Mouse (Mus musculus): ENCODE data around the gene Galnt3. TPM values are rescaled to one million over a fixed set of nuclear protein-coding genes. Genes with fewer than 3 reads are reported as not detected.

The Galnt3 gene
- total RNA-seq (2021), result 1 to 10 TPM in 1 of 2 experiments, not detected in 1; 2.0 TPM
- long read RNA-seq, experiment 1, partial matches to known transcripts, result 0 of 1 reads
- long read RNA-seq, experiment 1, other reads (novel, unspliced or antisense), result 1 of 1 reads
- long read RNA-seq, experiment 2, result 0 reads

DNA sequence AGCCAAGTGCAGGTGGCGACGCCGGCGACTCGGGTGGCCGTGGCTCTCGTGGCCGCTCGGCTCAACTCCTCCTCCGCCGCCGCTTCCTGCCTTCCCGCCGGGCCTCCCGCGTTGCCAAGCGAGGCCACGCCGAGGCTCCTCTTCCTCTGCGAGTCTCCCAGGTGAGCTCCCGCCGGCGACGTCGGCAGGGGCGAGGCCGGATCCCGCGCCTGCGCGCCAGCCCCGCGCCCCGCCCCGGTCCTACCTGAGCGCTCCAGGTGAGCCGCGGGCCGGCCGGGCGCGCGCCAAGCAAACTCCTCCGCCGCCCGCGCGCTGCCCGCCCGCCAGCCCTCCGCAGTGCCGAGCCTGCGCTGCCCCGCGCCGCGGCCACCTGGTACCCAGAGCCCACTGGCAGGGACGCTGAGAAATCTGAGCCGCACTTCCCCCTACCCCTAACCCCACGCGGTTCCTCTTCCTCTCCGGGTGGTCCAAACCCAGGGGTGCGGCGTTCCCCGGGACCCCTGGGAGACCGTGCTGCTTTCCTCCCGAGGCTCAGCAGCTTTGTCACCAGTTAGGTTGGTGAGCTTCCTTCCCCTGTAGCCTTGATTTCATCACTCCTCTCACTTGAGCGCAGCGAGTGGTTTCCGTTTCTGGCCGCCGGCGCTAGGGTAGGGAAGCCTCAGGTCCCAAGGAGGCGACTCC, at the start of gene Galnt3:
Gene Galnt3 (minus strand): TSS at position 404 of the 681 bp plus-strand sequence.
- peak; percentile 10 for DNase-seq

DNA sequence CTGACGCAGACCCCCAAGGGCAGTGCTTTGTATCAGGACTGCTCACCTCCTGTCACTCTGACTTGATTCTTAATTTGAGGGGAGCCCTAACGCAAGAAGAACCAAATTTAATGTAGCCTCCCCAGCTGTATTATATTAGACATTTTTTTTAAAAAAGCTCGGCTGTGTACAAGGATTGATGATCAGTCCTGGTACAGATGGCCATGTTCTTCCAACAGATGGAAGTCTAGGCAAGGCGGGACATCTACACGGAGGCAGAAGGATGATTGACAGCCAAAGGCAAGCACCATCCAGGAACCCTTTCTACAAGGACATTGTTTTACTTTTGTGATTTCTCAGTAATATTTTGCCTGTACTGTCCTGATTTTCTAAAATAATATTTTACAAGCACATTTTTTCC, 48.3 kb upstream of the Galnt3 start:
- no peak for DNase-seq

DNA sequence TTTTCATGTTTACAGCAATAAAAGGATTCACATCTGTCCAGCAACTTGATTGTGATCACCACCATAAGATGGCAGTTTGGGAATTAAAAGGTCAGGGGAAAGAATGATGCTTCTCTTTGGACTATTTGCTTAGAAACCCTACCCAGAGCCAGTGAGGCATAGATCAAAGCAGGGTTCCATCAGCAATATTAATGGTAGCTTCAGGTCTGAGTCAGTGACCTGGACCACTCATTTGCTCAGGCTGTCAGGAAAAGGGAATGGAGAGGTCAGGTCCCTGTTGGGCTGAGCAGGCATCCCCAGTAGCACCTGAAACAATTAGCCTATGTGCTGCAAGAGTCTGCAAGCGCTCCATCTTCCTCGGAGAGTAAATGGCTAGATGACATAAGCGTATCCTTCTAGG, 46.8 kb upstream of the Galnt3 start:
- no peak for DNase-seq

DNA sequence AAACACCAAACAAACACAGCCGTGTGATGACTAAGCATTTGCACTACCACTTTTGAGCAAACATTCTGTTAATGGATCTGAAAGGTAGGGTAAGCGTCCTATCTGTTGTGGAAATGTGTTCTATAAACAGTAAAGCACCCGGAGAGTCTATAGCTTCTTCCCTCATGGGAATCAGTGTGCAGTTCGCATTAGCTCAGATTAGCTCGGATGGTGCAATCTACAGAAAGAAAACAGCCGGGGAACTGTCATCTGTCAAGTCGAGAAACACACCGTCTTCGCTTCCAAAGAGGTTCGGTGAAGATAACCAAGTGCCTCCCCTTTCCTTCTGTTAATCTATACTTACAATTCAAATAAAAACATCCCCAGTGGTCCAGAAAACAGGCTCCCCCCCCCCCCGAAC, 45.9 kb upstream of the Galnt3 start:
- DNase-seq, result no peak

DNA sequence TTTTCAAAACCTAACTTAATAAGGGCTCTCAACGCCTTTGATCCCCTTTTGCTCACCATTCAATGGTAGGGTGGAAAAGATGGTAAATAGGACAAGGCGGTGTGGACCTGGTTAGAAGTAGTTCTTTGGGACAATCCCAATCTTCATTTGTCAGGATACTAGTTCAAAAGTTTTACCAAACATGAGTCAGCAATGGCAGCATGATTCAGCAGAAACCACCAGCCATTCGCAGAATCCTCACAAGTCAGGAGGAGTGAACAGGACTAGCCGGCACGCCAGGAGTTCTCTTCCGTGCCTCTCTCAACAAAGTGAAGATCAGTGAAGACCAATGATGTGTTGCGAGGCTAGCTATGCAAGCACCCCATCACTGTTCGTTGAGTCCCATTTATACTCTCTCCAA, 40.2 kb upstream of the Galnt3 start:
- DNase-seq, result no peak

DNA sequence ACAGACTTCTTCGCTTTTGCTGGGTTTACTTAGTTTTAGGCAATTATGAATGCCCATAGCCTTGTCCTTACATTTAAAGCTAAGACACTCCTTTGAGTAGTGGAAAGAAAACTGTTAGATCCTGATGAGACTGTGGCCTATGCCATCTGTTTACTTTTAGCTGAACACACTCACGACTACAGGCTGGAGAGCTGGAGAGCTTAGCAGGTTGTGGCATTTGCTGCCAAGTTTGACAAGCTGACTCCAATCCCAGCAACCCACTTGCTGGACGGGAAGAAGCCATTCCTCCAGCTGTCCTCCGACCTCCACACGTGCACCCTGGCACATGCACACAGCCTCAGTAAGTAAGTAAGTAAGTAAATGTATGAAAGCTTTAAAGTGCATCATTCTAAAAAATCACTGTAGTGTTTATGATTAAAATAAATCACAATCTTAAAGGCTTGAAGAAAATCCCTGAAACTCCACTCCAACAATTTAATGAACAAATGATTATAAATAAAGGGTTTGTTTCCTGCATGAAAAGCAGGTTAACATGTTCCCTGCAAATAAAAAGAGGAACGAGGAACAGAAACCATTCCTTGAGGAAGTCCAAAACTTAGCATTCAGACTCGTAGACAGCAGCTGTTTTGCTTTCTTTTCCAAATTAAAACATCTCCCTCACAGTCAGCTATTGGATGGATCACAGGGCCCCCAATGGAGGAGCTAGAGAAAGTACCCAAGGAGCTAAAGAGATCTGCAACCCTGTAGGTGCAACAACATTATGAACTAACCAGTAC, 33.5 kb upstream of the Galnt3 start:
- DNase-seq, result no peak

DNA sequence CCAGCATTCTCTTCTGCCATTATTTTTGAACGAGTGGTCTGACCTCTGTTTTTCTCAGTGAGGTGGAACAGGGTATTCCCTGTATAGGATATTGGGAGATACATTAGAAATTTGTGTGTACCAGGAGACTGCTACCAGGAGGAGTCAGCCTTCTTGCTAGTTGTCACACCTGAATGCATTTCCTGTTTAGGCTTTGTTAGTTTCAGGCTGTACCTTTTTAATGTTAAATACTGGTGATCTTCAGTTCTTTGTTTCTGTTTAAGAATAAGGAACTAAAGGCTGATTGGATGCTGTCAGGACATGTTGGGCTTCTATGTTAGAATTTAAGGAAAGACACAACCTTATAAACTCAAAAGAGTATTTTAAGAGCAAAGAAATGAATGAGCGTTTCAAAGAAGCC, 26.6 kb upstream of the Galnt3 start:
- no peak for DNase-seq

DNA sequence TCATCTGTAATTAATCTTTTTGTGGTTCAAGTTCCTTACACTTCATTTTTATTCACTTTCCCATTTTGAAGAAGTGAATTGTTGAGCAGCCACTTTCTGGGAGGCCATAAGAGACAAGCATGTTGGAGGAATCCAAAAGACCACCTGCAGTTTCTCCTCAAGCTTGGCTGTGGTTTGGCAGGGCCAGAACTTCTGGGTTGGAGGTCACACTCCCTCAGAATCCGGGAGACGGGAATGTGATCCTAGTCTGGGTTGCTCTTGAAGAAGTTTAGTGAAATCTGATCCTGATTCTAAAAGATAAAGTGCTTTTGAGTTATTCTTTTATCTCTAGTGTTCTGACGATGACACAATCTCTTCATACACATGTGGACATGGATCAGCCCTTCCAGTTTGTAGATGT, 25.7 kb upstream of the Galnt3 start:
- DNase-seq, result no peak

DNA sequence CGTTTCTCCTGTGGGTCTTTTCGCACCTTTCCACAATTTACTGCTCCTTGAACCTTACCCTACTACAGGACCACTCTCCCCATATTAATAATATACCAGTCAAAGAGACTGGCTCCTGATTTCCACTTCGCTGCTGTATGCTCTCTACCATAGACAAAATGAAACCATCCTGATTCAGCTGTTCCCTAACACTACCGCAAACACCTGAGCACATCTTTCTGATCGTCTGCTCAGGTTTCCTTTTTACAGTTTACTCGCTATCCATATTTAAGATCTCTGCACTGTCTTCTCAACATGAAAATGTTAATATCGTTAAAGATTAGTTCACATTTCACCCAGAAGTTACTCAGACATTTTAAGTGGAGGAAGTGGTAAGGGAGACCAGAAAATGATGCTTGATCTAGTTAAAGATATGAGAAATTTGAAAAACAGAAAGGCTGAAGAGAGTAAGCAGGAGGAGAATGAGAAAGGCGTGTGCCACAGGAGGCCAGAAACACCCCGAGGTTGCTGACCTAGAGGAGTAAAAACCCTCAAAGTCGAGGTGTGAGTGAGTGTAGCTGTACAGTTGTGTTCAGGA, 23.9 kb upstream of the Galnt3 start:
- DNase-seq, result no peak

DNA sequence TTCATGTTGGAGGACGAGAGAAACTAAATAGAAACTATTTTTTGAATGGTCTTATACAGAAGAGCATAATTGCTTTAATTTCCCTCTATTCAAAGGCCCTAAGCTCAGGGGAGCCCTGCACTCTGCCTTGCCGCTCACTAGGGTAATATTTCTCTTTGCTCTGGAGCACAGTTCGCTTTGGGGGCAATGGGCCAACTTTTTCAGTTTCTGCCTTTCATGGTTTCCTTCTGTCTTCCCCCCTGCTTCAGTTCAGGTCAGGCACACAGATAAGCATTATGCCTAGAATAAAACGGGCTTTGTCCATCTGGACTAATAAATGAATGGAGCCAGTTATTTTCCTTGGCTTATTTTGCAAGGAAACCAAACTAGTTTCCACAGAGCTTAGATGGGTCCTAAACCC, 21.7 kb upstream of the Galnt3 start:
- DNase-seq, result no peak

DNA sequence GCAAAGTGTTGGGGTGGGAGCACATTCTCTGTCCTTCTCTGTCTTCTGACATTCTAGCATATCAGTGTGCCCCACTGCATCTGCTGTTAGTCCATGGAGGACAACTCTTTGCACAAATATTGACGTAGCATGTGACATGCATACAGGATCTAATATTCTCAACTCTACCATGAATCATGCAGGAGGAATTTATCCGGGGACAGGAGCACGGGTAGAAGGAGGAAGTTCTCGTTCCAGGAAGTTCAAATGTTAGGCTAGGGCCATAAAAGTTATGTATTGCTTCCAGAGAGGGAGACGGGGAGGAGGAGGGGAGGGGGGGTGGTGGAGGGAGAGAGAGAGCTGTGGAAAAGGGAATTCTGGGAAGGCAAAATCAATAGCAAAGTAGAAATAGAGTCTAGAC, 20.0 kb upstream of the Galnt3 start:
- DNase-seq, result no peak

DNA sequence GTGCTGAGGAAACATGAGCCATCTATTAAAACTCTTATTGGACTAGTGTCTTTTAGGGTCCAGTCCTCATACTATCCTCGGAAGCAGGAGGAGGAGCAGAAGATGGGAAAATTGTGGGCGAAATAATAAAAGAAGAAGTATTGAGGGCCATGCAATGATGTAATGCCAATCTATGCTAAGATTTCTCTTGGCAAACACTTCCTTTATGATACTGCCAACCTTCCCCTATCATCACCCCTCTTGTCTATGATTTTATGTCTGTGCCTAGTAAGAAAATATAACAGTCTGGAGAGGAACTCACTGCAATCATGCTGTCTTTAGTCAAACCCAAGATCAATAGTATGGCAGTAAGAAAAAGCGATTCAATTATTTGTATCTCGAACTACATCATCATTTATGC, 18.5 kb upstream of the Galnt3 start:
- DNase-seq, result no peak

DNA sequence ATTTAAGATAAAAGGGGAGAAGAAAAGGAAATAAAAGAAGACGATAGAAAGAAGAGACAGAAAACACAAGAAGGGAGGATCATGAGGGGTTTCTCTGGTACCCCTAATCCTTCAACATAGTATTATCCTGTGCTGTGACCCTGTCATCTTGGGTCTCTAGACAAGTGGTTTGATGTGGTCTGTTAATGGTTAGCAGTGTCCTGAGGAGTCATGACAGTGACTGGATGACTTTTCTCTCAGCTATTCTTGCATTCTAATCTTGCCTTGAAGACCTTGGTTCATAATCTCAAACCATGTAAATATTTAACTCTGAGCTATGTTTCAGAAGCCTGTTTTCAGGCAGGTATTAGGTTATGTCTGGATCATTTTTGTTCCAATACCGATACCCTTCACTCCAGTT, 17.9 kb upstream of the Galnt3 start:
- no peak for DNase-seq

DNA sequence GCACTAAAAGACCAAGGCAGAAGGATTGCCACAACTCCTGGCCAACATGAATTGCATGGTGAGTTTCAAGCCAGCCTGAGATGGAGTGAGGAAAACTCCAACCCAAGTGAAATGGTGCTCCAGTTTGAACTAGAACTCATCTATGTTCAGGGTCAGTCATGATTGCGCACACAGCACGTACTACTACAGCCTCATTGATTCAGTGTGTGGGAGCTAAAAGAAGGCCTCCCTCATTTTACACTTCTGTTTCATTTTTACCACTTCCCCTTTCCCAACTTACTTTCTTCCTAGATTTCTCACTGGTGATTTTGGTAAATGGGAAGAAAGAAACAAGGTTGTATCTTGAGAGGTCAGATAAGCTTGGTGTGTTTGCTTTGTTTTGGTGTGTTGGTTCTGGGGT, 17.5 kb upstream of the Galnt3 start:
- DNase-seq, result no peak

DNA sequence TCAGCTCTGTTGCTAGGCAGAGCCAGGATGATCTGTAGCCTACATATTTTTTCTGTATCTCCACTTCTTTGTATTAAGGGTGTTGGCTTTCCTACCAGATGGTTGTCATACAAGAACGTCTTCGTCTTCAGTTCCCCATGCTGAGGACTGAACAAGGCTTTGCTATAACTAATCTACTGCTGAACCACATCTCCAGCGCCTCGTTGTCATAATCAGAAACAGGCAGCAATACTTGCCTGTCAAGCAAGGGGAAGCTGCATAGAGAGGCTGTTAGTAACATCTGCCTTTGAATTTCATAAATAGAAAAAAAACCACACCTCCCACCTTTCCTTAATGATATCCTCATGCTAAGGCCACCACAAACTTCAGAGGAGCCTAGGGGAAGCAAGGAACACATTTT, 15.5 kb upstream of the Galnt3 start:
- no peak for DNase-seq

DNA sequence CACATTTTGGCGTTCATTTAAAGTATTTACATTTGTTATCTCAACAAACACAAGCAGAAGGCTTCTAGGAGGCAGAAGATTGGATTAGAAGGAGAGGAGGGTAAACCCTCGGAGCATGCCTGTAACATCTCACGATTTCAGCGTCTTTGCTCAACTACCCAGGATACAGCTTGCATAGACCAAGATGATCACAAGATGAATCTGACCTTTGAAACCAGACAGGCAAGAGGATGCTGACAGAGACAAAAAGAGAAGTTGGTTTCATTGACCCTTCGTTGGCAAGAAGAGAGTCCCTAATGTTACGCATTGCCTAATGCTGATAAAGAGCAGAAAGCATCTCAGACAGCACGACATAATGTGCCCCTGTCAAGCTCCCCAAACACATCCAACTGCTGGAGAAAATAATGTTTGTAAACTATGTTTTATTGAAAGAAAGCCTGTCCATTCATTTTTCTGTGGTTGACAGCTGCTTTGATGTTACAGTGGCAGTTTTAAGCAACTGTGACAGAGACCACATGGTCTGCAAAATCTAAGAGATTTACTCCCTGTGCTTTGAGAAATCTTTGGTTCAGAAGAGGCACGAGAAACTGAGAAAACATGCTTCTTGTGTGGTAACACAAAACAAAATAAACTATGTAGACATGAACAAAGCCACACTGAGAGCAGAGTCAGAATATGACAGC, 7.2 kb upstream of the Galnt3 start:
- DNase-seq, result no peak

DNA sequence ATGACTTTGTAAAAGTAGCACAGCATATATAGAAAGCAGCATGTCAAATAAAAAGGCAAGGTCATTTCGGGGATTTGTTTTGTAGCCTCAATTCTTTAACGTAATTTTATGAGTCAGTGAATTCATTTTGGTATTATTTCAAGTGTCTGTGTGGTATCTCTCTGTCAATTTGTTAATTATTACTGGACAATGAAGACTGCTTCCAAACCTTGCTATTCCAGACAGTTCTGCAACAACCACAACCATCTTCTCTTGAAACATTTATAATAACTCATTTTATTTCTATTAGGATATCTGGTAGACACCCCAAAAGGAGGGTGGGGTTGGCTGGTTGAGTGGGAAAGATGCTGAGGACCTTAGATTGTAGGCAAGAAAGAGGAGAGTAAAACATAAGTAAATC, 4.1 kb upstream of the Galnt3 start:
- no peak for DNase-seq

DNA sequence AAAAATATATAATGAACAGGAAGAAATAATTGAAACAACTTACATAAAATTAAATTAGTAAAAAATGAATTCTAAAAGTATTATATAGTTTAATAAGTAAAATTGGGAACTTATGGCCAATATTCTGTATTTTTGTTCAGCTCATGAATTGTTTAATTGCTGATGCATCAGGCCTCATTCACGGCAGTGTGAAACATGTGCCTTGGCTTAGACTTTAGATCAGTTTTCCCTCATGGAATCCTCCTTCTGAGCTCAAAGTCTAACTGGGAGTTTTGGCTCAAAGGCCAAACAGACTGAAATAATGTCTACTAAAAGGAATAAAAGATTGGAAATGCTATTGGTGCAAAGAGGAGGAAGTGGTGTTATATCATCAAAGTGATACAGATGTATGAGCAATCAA, 2.7 kb upstream of the Galnt3 start:
- no peak for DNase-seq

DNA sequence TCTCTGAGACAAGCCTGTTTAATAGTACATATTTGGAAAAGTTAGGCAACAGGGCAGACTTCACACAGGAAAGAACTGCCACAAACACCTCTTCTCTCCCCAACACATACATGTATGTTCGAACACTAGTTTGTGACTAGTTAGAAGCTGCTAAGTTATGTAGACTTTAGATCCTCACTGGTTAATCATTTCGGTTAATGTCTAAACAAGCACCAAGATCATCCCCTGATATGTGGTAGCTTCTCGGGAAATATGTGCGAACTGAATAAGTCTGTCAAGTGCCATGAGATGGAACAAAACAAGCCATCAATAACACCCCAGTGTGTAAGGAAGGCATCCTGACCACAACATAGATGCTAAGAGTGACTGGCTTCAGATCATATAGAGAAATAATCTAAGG, 2.1 kb upstream of the Galnt3 start:
- DNase-seq, result no peak

DNA sequence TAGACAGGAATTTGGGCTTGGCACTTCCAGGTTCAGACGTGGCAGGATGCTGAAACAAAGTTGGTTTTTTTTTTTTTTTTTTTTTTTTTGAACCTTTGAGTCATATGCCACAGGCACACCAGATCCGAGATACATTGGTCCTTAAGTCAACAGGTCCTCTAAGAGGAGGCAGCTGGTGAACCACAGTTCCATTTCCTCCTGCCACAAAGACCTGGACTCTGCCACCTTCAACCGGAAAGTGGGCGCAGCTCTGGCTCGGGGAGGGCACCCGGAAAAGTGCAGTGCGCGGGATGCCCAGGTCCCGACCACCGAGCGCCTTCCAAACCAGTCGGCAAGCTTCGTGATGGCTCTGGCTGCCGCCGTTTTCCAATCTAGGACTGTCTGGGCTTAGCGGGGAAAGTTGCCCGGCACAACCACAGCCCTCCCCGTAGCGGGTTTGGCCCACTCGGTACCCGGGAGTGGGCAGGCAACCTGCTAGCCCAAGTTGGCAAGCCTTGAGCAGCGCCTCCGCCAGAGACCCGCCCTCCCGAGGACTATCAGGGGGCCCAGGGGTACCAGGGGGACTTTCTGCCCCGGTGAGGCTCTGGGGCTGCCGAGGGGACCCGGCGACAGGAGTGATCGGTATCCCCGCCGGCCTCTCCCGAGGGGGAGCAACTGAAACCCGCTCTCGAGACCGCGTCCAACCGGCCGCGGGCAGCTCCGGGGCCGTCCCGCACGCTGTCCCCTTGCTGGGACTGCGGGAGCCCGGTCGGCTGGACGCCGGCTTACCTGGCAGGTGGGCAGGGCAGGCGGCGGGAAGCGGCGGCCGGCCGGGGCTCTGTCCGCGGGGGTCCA, 821 bp downstream of the Galnt3 start:
- DNase-seq, result peak; percentile 26

DNA sequence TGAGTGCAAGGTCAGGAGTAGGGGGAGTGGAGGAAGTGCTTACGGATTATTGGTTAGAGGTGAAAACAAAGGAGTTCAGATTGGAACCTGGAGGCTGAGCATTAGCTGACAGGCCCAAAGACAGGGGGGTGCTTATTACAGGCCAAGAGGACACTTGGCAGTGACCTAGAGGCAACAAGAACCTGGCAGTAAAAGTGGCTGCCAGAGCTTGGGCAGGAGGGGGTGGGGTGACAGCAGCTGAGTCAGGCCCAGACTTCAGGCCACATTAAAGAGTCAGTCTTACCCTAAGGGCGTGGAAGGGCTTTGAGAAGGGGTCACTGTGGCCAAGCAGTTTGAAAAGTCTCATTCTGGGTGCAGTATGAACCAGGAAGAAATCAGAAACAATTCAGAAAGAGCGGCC, 7.1 kb downstream of the Galnt3 start:
- no peak for DNase-seq
